Mouse (Mus musculus): Measurements from ENCODE around the gene Zfp444. TPM values are rescaled to one million over a fixed set of nuclear protein-coding genes. Genes with fewer than 3 reads are reported as not detected.

The Zfp444 gene
- polyA plus RNA-seq, 1 experiment from 2014 or later = 23.7 TPM

GRCm38 (mm10) chr7:6185391-6185790, 13.4 kb downstream of the Zfp444 start:
- Histone ChIP-seq H3K4me1 (replicated peaks; ENCODE audit: control insufficient read depth, insufficient read depth) (no peaks in the 10 kb centered on the region), H3K9ac (ENCODE audit: low read length) (no peak overlapping the region), H3K4me3 (ENCODE audit: low read depth, low read length) (no peak overlapping the region), H3K27ac (replicated peaks) (no peak overlapping the region), H3K36me3 (ENCODE audit: control insufficient read depth, insufficient read depth, low read length) (peaks cover 5% of the 10 kb centered on the region; the same call in 1 of the 2 replicates), H3K9me3 (ENCODE audit: control insufficient read depth, low read length) (no peaks in the 10 kb centered on the region), H3K27me3 (ENCODE audit: control insufficient read depth, insufficient read depth, low read length) (no peaks in the 10 kb centered on the region), H3K4me2 (replicated peaks; ENCODE audit: low read depth) (no peak overlapping the region)
- DNase-seq (ENCODE audit: low spot score) = no peak
- ATAC-seq (ENCODE audit: low FRiP score, low TSS enrichment) = no peak
- TF ChIP-seq CTCF (IDR thresholded peaks at IDR 0.05; ENCODE audit: low read depth) = no peak
- TF ChIP-seq EP300 (optimal IDR thresholded peaks at IDR 0.05) = no peak
- WGBS = 82% methylated on average over 1 of the region's 1 CpGs

GRCm38 (mm10) chr7:6186176-6186575, 14.2 kb downstream of the Zfp444 start:
- H3K27me3 ChIP-seq (ENCODE audit: control insufficient read depth, insufficient read depth, low read length) = no peaks in the 10 kb centered on the region
- H3K36me3 ChIP-seq (ENCODE audit: control insufficient read depth, insufficient read depth, low read length) = peaks cover 5% of the 10 kb centered on the region; the same call in 1 of the 2 replicates
- TF ChIP-seq CTCF (IDR thresholded peaks at IDR 0.05; ENCODE audit: low read depth) (no peak), EP300 (optimal IDR thresholded peaks at IDR 0.05) (no peak)
- H3K9me3 ChIP-seq (ENCODE audit: control insufficient read depth, low read length) = no peaks in the 10 kb centered on the region
- ATAC-seq (ENCODE audit: low FRiP score, low TSS enrichment) = no peak
- WGBS = 90% methylated on average over 2 of the region's 2 CpGs
- no peak overlapping the region for H3K27ac ChIP-seq (replicated peaks)
- H3K9ac ChIP-seq (ENCODE audit: low read length) = no peak overlapping the region
- no peaks in the 10 kb centered on the region for H3K4me1 ChIP-seq (replicated peaks; ENCODE audit: control insufficient read depth, insufficient read depth)
- no peak overlapping the region for H3K4me3 ChIP-seq (ENCODE audit: low read depth, low read length)
- no peak overlapping the region for H3K4me2 ChIP-seq (replicated peaks; ENCODE audit: low read depth)
- DNase-seq (ENCODE audit: low spot score) = no peak

GRCm38 (mm10) chr7:6186756-6187155, 14.7 kb downstream of the Zfp444 start:
- Histone ChIP-seq H3K36me3 (ENCODE audit: control insufficient read depth, insufficient read depth, low read length) (peaks cover 5% of the 10 kb centered on the region; the same call in 1 of the 2 replicates), H3K27me3 (ENCODE audit: control insufficient read depth, insufficient read depth, low read length) (no peaks in the 10 kb centered on the region)
- WGBS = 85% methylated on average over 2 of the region's 2 CpGs

GRCm38 (mm10) chr7:6189542-6189941, 17.5 kb downstream of the Zfp444 start:
- no peak overlapping the region for H3K4me3 ChIP-seq (ENCODE audit: low read depth, low read length)
- H3K4me1 ChIP-seq (replicated peaks; ENCODE audit: control insufficient read depth, insufficient read depth) = no peaks in the 10 kb centered on the region
- H3K36me3 ChIP-seq (ENCODE audit: control insufficient read depth, insufficient read depth, low read length) = peaks cover 5% of the 10 kb centered on the region; the same call in 1 of the 2 replicates
- WGBS = 50% methylated on average over 45 of the region's 45 CpGs
- TF ChIP-seq EP300 (optimal IDR thresholded peaks at IDR 0.05) (no peak), CTCF (IDR thresholded peaks at IDR 0.05; ENCODE audit: low read depth) (peak; percentile 46)
- no peak overlapping the region for H3K27ac ChIP-seq (replicated peaks)
- DNase-seq (ENCODE audit: low spot score) (no peak), ATAC-seq (ENCODE audit: low FRiP score, low TSS enrichment) (0 out of 2 replicates have a peak, but pooled peaks have one; percentile 22)
- H3K27me3 ChIP-seq (ENCODE audit: control insufficient read depth, insufficient read depth, low read length) = no peaks in the 10 kb centered on the region
- H3K9me3 ChIP-seq (ENCODE audit: control insufficient read depth, low read length) = no peaks in the 10 kb centered on the region
- no peak overlapping the region for H3K4me2 ChIP-seq (replicated peaks; ENCODE audit: low read depth)
- H3K9ac ChIP-seq (ENCODE audit: low read length) = no peak overlapping the region

More at GRCm38 (mm10) chr7:6186756-6187155, 14.7 kb downstream of the Zfp444 start:
- Histone ChIP-seq H3K27ac (replicated peaks) (no peak overlapping the region), H3K4me3 (ENCODE audit: low read depth, low read length) (no peak overlapping the region), H3K4me1 (replicated peaks; ENCODE audit: control insufficient read depth, insufficient read depth) (no peaks in the 10 kb centered on the region), H3K9me3 (ENCODE audit: control insufficient read depth, low read length) (no peaks in the 10 kb centered on the region), H3K9ac (ENCODE audit: low read length) (no peak overlapping the region), H3K4me2 (replicated peaks; ENCODE audit: low read depth) (no peak overlapping the region)
- no peak for ATAC-seq (ENCODE audit: low FRiP score, low TSS enrichment)
- TF ChIP-seq CTCF (IDR thresholded peaks at IDR 0.05; ENCODE audit: low read depth) (no peak), EP300 (optimal IDR thresholded peaks at IDR 0.05) (no peak)
- no peak for DNase-seq (ENCODE audit: low spot score)

GRCm38 (mm10) chr7:6191376-6191775, 19.4 kb downstream of the Zfp444 start:
- peak; percentile 81 for DNase-seq (ENCODE audit: low spot score)
- no peak overlapping the region for H3K4me2 ChIP-seq (replicated peaks; ENCODE audit: low read depth)
- no peaks in the 10 kb centered on the region for H3K4me1 ChIP-seq (replicated peaks; ENCODE audit: control insufficient read depth, insufficient read depth)
- 0 out of 2 replicates have a peak, but pooled peaks have one; percentile 45 for ATAC-seq (ENCODE audit: low FRiP score, low TSS enrichment)
- WGBS = 35% methylated on average over 3 of the region's 3 CpGs
- no peak for TF ChIP-seq EP300 (optimal IDR thresholded peaks at IDR 0.05)
- TF ChIP-seq CTCF (IDR thresholded peaks at IDR 0.05; ENCODE audit: low read depth) = peak; percentile 90
- no peak overlapping the region for H3K27ac ChIP-seq (replicated peaks)
- no peaks in the 10 kb centered on the region for H3K9me3 ChIP-seq (ENCODE audit: control insufficient read depth, low read length)
- H3K27me3 ChIP-seq (ENCODE audit: control insufficient read depth, insufficient read depth, low read length) = no peaks in the 10 kb centered on the region
- no peak overlapping the region for H3K9ac ChIP-seq (ENCODE audit: low read length)
- peaks cover 3% of the 10 kb centered on the region; the same call in 1 of the 2 replicates for H3K36me3 ChIP-seq (ENCODE audit: control insufficient read depth, insufficient read depth, low read length)
- no peak overlapping the region for H3K4me3 ChIP-seq (ENCODE audit: low read depth, low read length)

GRCm38 (mm10) chr7:6194129-6194528, 22.1 kb downstream of the Zfp444 start:
- H3K27ac ChIP-seq (replicated peaks) = no peak overlapping the region
- peak; percentile 78 for ATAC-seq (ENCODE audit: low FRiP score, low TSS enrichment)
- no peak overlapping the region for H3K4me3 ChIP-seq (ENCODE audit: low read depth, low read length)
- WGBS = 15% methylated on average over 5 of the region's 5 CpGs
- DNase-seq (ENCODE audit: low spot score) = peak; percentile 71
- peak; percentile 89 for TF ChIP-seq CTCF (IDR thresholded peaks at IDR 0.05; ENCODE audit: low read depth)
- no peak for TF ChIP-seq EP300 (optimal IDR thresholded peaks at IDR 0.05)
- H3K9me3 ChIP-seq (ENCODE audit: control insufficient read depth, low read length) = no peaks in the 10 kb centered on the region
- H3K36me3 ChIP-seq (ENCODE audit: control insufficient read depth, insufficient read depth, low read length) = no peaks in the 10 kb centered on the region
- no peak overlapping the region for H3K9ac ChIP-seq (ENCODE audit: low read length)
- no peak overlapping the region for H3K4me2 ChIP-seq (replicated peaks; ENCODE audit: low read depth)
- H3K27me3 ChIP-seq (ENCODE audit: control insufficient read depth, insufficient read depth, low read length) = no peaks in the 10 kb centered on the region
- H3K4me1 ChIP-seq (replicated peaks; ENCODE audit: control insufficient read depth, insufficient read depth) = no peaks in the 10 kb centered on the region

Data from stomach, postnatal 0 days (tissue).